Mouse (Mus musculus): ENCODE data around the gene Ppp4c.

GRCm38 (mm10) chr7:126825952-126826351 lies 33.7 kb upstream of the Ppp4c start:
- TF ChIP-seq CTCF (IDR thresholded peaks at IDR 0.05; ENCODE audit: control insufficient read depth, insufficient read depth, insufficient read length) (no peak), FOSL1 (IDR thresholded peaks at IDR 0.05; ENCODE audit: insufficient read depth, low read length, poor library complexity, severe bottlenecking) (no peak)

Measured in C2C12 (cell line).